Mouse (Mus musculus): ENCODE results near the gene Smc4. TPM values are rescaled to one million over a fixed set of nuclear protein-coding genes. Genes with fewer than 3 reads are reported as not detected.
"Not testable (repeated sequence)": the region's sequence is repeated elsewhere in the genome, so short reads cannot be mapped to it uniquely, and the experiment has no call there.

Smc4 gene
- polyA plus RNA-seq, 1 experiment: 17.3 TPM

- H3K9me3 ChIP-seq (ENCODE audit: control insufficient read depth, low read length): peaks cover 4% of the 10 kb centered on the region
- H3K4me1 ChIP-seq (ENCODE audit: control insufficient read depth): peaks cover 43% of the 10 kb centered on the region
- H3K27me3 ChIP-seq (ENCODE audit: control insufficient read depth): no peaks in the 10 kb centered on the region
- peak overlapping the region; percentile 90 for H3K4me3 ChIP-seq (replicated peaks)
- H3K36me3 ChIP-seq (ENCODE audit: control insufficient read depth): peaks cover 77% of the 10 kb centered on the region
- TF ChIP-seq TAL1 (IDR thresholded peaks at IDR 0.05; ENCODE audit: low read length) (no peak), GATA1 (IDR thresholded peaks at IDR 0.05; ENCODE audit: low read length) (no peak)
Measured at GRCm38 (mm10) chr3:69005338-69006245, 1.1 kb downstream of the Smc4 start.

- Histone ChIP-seq H3K4me1 (ENCODE audit: control insufficient read depth) (peaks cover 41% of the 10 kb centered on the region), H3K36me3 (ENCODE audit: control insufficient read depth) (peaks cover 81% of the 10 kb centered on the region), H3K9me3 (ENCODE audit: control insufficient read depth, low read length) (peaks cover 4% of the 10 kb centered on the region), H3K27me3 (ENCODE audit: control insufficient read depth) (no peaks in the 10 kb centered on the region), H3K4me3 (replicated peaks) (peak overlapping the region; percentile 90)
- TF ChIP-seq TAL1 (IDR thresholded peaks at IDR 0.05; ENCODE audit: low read length) (no peak), GATA1 (IDR thresholded peaks at IDR 0.05; ENCODE audit: low read length) (no peak)
Measured at GRCm38 (mm10) chr3:69006246-69006760, 1.8 kb downstream of the Smc4 start.

- TF ChIP-seq GATA1 (IDR thresholded peaks at IDR 0.05; ENCODE audit: low read length): no peak
- Histone ChIP-seq H3K9me3 (ENCODE audit: control insufficient read depth, low read length) (no peaks in the 10 kb centered on the region), H3K27me3 (ENCODE audit: control insufficient read depth) (no peaks in the 10 kb centered on the region), H3K4me1 (ENCODE audit: control insufficient read depth) (peaks cover 25% of the 10 kb centered on the region), H3K36me3 (ENCODE audit: control insufficient read depth) (peaks cover 88% of the 10 kb centered on the region), H3K4me3 (replicated peaks) (peak overlapping the region; percentile 24)
Measured at GRCm38 (mm10) chr3:69008873-69009272, 4.3 kb downstream of the Smc4 start.

GRCm38 (mm10) chr3:69017181-69017580, 12.6 kb downstream of the Smc4 start:
- Histone ChIP-seq H3K9me3 (ENCODE audit: control insufficient read depth, low read length) (no peaks in the 10 kb centered on the region), H3K4me1 (ENCODE audit: control insufficient read depth) (peaks cover 2% of the 10 kb centered on the region; the same call in 1 of the 2 replicates), H3K36me3 (ENCODE audit: control insufficient read depth) (peaks cover 100% of the 10 kb centered on the region), H3K4me3 (replicated peaks) (no peak overlapping the region), H3K27me3 (ENCODE audit: control insufficient read depth) (no peaks in the 10 kb centered on the region)
- no peak for TF ChIP-seq GATA1 (IDR thresholded peaks at IDR 0.05; ENCODE audit: low read length)
- no peak for TF ChIP-seq TAL1 (IDR thresholded peaks at IDR 0.05; ENCODE audit: low read length)

- not testable (repeated sequence) for H3K4me1 ChIP-seq (ENCODE audit: control insufficient read depth); H3K9me3 ChIP-seq (ENCODE audit: control insufficient read depth, low read length); H3K27me3 ChIP-seq (ENCODE audit: control insufficient read depth); H3K4me3 ChIP-seq (replicated peaks)
- H3K36me3 ChIP-seq (ENCODE audit: control insufficient read depth): peaks cover 100% of the 10 kb centered on the region
Measured at GRCm38 (mm10) chr3:69018635-69019034, 14.1 kb downstream of the Smc4 start.

- Histone ChIP-seq H3K27me3 (ENCODE audit: control insufficient read depth) (no peaks in the 10 kb centered on the region), H3K9me3 (ENCODE audit: control insufficient read depth, low read length) (no peaks in the 10 kb centered on the region), H3K4me3 (replicated peaks) (no peak overlapping the region), H3K36me3 (ENCODE audit: control insufficient read depth) (peaks cover 100% of the 10 kb centered on the region), H3K4me1 (ENCODE audit: control insufficient read depth) (peaks cover 3% of the 10 kb centered on the region)
- no peak for TF ChIP-seq GATA1 (IDR thresholded peaks at IDR 0.05; ENCODE audit: low read length)
- no peak for TF ChIP-seq TAL1 (IDR thresholded peaks at IDR 0.05; ENCODE audit: low read length)
Measured at GRCm38 (mm10) chr3:69020285-69020684, 15.7 kb downstream of the Smc4 start.

- peaks cover 100% of the 10 kb centered on the region for H3K36me3 ChIP-seq (ENCODE audit: control insufficient read depth)
- TF ChIP-seq GATA1 (IDR thresholded peaks at IDR 0.05; ENCODE audit: low read length) (no peak), TAL1 (IDR thresholded peaks at IDR 0.05; ENCODE audit: low read length) (no peak)
Measured at GRCm38 (mm10) chr3:69020764-69021163, 16.2 kb downstream of the Smc4 start.

GRCm38 (mm10) chr3:69026133-69026783, 21.7 kb downstream of the Smc4 start:
- peaks cover 100% of the 10 kb centered on the region for H3K36me3 ChIP-seq (ENCODE audit: control insufficient read depth)
- H3K27me3 ChIP-seq (ENCODE audit: control insufficient read depth): no peaks in the 10 kb centered on the region
- peaks cover 3% of the 10 kb centered on the region for H3K4me1 ChIP-seq (ENCODE audit: control insufficient read depth)
- no peak overlapping the region for H3K4me3 ChIP-seq (replicated peaks)
- TF ChIP-seq GATA1 (IDR thresholded peaks at IDR 0.05; ENCODE audit: low read length): no peak
- no peak for TF ChIP-seq TAL1 (IDR thresholded peaks at IDR 0.05; ENCODE audit: low read length)
- H3K9me3 ChIP-seq (ENCODE audit: control insufficient read depth, low read length): no peaks in the 10 kb centered on the region

More at GRCm38 (mm10) chr3:69020764-69021163, 16.2 kb downstream of the Smc4 start:
- H3K27me3 ChIP-seq (ENCODE audit: control insufficient read depth): no peaks in the 10 kb centered on the region
- no peaks in the 10 kb centered on the region for H3K9me3 ChIP-seq (ENCODE audit: control insufficient read depth, low read length)
- peaks cover 3% of the 10 kb centered on the region for H3K4me1 ChIP-seq (ENCODE audit: control insufficient read depth)
- H3K4me3 ChIP-seq (replicated peaks): no peak overlapping the region

GRCm38 (mm10) chr3:69040105-69040504, 35.6 kb downstream of the Smc4 start:
- Histone ChIP-seq H3K36me3 (ENCODE audit: control insufficient read depth) (peaks cover 92% of the 10 kb centered on the region), H3K4me3 (replicated peaks) (peak overlapping the region; percentile 79), H3K27me3 (ENCODE audit: control insufficient read depth) (no peaks in the 10 kb centered on the region), H3K9me3 (ENCODE audit: control insufficient read depth, low read length) (no peaks in the 10 kb centered on the region), H3K4me1 (ENCODE audit: control insufficient read depth) (peaks cover 23% of the 10 kb centered on the region)
- TF ChIP-seq GATA1 (IDR thresholded peaks at IDR 0.05; ENCODE audit: low read length): no peak
- no peak for TF ChIP-seq TAL1 (IDR thresholded peaks at IDR 0.05; ENCODE audit: low read length)

All from erythroblast, embryonic 14.5 days (primary cell).